Mouse (Mus musculus) C2C12 (cell line): ENCODE measurements around the gene 2010109A12Rik.

Experiments
- CEBPB ChIP-seq: IDR thresholded peaks from one replicate; pipeline ENCODE4 v1.6.1; 2011; ENCODE audit warnings: low read depth, mild to moderate bottlenecking, control low read depth, moderate library complexity
- CTCF ChIP-seq: IDR thresholded peaks from one replicate; pipeline ENCODE4 v1.5.1; 2011; ENCODE audit not compliant: control insufficient read depth, insufficient read depth, insufficient read length
- FOSL1 ChIP-seq: IDR thresholded peaks from one replicate; pipeline ENCODE4 v1.8.0; 2011; ENCODE audit warnings: mild to moderate bottlenecking, low read length; ENCODE audit not compliant: poor library complexity, insufficient read depth, severe bottlenecking
- MAX ChIP-seq: IDR thresholded peaks from one replicate; pipeline ENCODE4 v1.6.1; 2011; ENCODE audit warnings: mild to moderate bottlenecking, control low read depth
- MYOD1 ChIP-seq: IDR thresholded peaks from one replicate; pipeline ENCODE4 v1.6.1; 2011; ENCODE audit warnings: low read depth; ENCODE audit not compliant: control insufficient read depth, insufficient read length
- USF1 ChIP-seq: IDR thresholded peaks from one replicate; pipeline ENCODE4 v1.6.1; 2011; ENCODE audit warnings: low read depth, mild to moderate bottlenecking, control low read depth, moderate library complexity

DNA sequence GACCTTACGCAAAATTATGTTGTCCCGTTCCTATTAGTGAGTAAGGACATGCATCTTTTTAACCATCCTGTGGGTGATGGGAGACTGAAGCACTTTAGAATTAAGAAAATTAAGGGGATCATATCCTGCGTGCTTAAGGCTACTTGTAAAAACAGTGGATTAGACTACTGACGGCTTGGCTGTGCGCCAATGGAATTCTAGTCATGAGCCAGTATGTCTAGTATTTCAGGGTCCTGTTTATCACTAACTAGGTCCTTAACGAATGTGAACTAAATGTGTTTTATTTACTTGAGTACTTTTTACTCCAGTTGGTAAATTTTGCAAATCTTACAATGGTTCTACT is 659 bp downstream of the 2010109A12Rik start:
- TF ChIP-seq CTCF (no peak), FOSL1 (no peak), CEBPB (no peak), MAX (no peak), MYOD1 (no peak), USF1 (no peak)
